Mouse (Mus musculus) C2C12 (cell line): ENCODE measurements around the gene Prkaa1.

Experiments used
- CEBPB ChIP-seq: IDR thresholded peaks from one replicate; pipeline ENCODE4 v1.6.1; 2011; ENCODE audit warnings: low read depth, mild to moderate bottlenecking, control low read depth, moderate library complexity
- CTCF ChIP-seq: IDR thresholded peaks from one replicate; pipeline ENCODE4 v1.5.1; 2011; ENCODE audit not compliant: control insufficient read depth, insufficient read depth, insufficient read length
- MAX ChIP-seq: IDR thresholded peaks from one replicate; pipeline ENCODE4 v1.6.1; 2011; ENCODE audit warnings: mild to moderate bottlenecking, control low read depth
- MYOD1 ChIP-seq: IDR thresholded peaks from one replicate; pipeline ENCODE4 v1.6.1; 2011; ENCODE audit warnings: low read depth; ENCODE audit not compliant: control insufficient read depth, insufficient read length

- no peak for TF ChIP-seq CTCF
- TF ChIP-seq CEBPB = no peak
- no peak for TF ChIP-seq MAX
- no peak for TF ChIP-seq MYOD1
Observed at GRCm38 (mm10) chr15:5128176-5128940, 15.3 kb upstream of the Prkaa1 start.
